Mouse (Mus musculus) layer of hippocampus, postnatal 25 days (tissue): Measurements from ENCODE around the gene Acbd6. TPM values are rescaled to one million over a fixed set of nuclear protein-coding genes. Genes with fewer than 3 reads are reported as not detected.

Experiments used
- DNase-seq, 2 experiments: peaks; one replicate each; pipeline ENCODE4 v3.0.0; 2022; ENCODE audit warnings: mixed read lengths in 2 of 2, low spot score in 1 of 2; ENCODE audit errors: extremely low spot score in 1 of 2
- total RNA-seq, 2 experiments: library from RNA; stranded (reverse); gene quantifications; 2 replicates each; pipeline ENCODE4 v1.2.3; 2021

Gene Acbd6
- total RNA-seq: 10 to 100 TPM; 92.0 to 97.1 TPM

DNA sequence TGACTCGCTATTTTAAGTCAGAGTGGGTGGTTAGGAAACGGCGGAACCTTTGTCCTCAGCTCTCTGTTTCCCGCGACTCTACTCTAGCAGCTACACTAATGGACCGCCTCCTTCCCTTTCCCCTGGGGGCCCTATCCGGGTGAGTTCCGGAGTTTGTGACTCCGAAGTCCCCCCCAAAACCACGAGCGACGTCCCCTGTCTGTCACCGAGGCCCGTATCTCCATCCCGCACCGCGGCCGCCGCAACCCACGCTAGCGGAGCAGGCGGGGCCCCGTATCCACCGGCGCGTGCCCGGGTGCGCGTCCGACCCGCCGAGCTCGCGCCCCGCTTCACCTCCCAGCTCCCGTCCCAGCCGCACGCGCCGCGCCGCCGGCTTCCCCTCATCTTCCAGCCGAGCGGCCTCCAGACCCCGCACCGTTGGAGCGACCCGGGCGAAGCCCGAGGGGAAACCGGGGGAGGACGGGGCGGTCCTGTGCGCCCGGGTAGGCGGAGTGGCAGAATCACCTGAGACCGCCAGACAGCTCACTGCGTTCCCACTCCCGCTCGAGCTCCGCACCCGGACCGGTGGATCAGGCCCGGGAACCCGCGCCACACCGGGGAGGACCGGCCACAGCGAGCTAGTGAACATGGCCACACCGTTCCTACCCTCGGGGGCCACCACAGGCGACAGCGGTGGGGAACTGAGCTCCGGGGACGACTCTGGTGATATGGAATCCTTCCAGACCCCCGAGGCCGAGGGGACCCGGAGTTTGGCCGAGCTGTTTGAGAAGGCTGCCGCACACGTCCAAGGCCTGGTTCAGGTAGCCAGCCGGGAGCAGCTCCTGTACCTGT, at the start of gene Acbd6:
Acbd6 (plus strand) TSS at position 109 of the 831 bp plus-strand sequence.
- peak; percentile 71 to 72 for DNase-seq

DNA sequence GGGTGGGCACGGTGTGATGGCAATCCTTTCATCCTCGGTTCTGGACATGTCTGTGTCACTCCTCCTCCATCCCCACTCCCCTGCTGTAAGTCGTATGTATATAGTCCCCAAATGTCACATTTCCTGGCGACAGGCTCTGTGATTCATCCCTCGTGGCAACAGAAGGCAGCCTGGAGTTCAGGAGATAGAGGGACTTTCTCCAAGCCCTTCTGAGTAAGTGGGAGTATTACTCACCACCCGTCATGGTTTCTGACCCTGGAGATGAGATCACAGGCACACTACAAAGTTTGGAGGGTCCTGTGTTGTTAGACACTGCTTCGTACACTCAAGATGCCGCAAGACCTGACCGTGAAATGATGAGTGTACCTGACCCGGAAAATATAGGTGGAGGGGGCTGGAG, 47.7 kb upstream of the Acbd6 start:
- no peak for DNase-seq

DNA sequence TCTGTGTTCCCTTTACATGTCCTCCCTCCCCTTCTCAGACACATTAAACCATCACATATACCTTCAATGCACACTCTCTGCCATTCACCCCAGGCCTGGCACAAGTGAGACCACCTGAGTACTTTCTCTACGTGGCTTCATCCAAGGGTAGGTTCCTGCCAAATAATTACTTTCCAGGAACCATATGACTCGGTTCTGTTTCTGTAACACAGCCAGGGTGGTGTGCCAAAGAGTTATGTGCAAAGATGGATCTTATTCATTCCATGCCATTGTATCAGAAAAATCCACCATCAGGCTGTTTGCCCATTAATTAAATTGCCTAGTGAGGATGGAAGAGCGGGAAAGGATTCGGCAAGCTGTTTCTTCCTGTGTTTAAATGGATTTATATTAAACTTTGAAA, 42.1 kb upstream of the Acbd6 start:
- no peak for DNase-seq

DNA sequence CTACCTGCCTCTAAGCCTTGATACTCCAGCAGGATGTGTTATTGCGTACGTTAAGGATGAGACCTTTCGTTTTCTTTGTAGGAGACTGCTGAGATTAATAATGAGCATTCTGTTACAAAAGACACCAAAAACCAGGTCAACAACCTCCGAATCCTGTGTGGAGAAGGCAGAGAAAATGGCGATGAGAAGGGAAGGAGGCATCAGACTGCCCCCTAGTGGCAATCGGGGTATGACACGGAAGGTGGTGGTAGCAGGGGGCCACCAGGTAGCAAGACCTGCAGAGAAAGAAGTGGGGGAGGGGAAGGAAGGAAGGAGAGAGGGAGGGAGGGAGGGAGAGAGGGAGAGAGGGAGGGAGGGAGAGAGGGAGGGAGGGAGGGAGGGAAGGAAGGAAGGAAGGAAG, 41.3 kb upstream of the Acbd6 start:
- DNase-seq: peak; percentile 44 to 84

DNA sequence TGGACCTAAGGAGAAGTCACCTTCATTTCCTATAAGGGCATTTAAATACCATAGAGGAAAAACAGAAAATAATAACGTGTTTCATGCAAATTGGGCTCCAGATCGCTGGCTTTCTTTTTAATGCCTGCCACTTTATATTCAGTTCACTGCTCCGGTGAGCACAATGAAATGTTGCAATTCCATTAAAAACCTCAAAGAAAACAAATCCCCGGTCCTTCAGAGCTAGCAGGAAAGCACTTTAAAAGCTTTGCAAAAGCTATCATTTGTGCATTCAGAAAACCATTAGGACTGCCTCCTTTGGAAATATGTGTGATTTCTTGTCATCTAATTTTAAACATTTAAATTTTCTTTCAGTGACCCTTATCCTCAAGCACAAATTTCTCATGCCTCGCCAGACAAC, 40.9 kb upstream of the Acbd6 start:
- DNase-seq: no peak

- no peak for DNase-seq
These were observed 37.6 kb upstream of the Acbd6 start for GRCm38 (mm10) chr1:155520285-155520684.

- no peak for DNase-seq
These were observed 35.4 kb upstream of the Acbd6 start for GRCm38 (mm10) chr1:155522493-155522892.

DNA sequence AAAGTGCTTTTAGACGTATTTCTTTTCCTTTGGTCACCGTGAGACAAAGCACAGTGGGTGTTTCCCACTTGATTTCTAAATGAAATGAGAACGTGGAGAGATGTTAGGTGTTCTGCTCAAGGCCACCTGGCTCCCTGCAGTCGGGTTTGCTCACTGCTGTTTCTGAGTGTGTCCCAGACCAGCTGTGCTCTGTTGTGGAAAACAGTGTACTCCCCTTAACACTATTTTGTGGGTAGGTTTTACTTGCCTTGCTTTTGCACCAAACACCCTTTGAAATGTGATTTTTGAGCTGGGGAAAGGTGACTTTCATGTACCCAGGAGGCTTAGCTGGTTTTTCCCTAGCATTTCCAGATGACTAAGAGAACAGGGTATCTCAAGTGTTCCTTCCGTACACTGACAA, 31.7 kb upstream of the Acbd6 start:
- DNase-seq: no peak

- DNase-seq: no peak
These were observed 30.7 kb upstream of the Acbd6 start for GRCm38 (mm10) chr1:155527027-155527786.

DNA sequence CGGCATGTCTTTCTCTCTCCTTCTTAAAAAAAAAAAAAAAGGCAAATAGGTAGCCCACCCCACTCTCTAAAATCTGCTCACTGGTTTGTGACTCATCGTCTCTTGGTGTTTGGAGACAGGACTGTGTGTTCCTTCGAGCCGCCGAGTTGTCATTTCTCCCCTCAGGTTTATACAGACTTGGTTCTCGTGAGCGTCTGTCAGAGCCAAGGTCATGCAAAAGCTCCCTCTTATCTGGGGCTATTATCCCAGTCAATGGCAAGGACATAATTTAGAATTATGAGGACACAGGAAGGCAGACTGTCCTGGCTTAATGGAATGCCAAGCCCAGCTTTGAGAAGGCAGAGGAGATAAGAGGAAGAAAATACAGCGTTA, 30.1 kb upstream of the Acbd6 start:
- DNase-seq: no peak

DNA sequence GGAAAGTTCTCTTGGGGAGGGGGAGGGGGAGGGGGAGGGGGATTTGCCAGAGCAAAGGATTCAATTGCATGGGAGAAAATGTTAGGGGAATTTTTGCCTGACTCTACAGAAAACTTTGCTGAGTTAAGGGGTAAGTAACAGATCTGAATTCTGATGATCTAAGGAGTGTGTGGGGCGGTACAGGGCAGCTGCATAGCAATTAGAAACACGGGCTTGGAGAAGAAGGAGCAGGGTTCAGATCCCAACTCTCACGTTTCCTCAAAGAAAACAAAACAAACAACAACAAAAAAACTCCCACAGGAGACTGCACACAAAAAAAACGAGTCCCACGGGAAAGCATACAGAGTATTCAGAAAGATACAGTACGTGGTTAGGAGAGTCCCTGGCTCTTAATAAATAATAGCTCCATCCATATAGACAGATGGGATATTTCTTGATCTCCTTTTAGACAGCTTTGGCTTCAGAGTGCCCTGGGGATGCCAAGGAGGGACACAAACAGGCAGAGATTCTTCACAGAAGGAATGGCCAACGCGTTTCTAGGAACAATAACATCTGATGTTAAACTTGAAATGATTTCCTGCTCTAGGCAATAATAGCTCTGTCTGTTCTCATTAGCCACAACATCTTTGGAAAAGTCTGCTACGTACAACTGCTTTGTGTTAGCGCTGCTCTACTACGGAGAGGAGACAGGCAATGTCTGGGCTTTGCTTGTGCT, 29.4 kb upstream of the Acbd6 start:
- no peak for DNase-seq

DNA sequence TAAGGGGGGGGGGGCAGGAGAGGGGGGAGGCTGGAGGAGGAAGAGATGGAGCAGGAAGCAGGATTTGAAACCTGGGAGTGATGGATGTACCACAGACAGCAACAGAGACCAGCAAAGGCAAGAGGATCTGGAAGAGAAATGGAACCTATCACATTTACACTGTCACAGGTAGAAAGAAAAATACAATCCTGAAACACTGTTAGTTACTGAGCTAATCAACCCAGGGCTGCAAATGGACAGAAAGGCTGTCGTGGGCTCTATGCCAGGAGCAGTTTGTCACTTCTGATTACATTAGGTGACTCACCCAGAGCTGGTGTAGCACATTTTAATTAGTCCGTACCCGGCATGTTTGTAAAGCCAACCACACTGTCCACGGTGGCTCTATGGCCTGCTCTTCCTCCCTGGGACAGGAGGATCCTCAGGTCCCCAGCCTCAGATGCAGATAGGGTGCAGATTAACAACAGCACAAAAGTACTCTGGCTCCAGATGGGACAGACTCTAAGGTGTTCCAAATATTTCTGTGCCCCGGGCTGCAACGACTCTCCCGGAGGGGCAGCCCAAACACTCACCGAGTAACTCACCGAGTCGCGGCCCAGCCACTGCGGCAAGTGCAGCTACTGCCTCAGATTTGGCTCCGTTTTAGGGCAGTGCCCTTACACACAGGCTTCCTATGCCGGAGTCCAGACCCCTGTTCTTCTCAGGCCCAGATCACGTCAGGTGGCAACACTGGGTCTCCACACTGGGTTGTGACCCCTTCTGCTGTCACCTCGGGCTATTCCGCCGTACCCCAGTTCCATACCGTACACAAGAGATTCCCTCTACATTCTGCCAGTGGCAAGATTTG, 28.6 kb upstream of the Acbd6 start:
- DNase-seq: no peak

DNA sequence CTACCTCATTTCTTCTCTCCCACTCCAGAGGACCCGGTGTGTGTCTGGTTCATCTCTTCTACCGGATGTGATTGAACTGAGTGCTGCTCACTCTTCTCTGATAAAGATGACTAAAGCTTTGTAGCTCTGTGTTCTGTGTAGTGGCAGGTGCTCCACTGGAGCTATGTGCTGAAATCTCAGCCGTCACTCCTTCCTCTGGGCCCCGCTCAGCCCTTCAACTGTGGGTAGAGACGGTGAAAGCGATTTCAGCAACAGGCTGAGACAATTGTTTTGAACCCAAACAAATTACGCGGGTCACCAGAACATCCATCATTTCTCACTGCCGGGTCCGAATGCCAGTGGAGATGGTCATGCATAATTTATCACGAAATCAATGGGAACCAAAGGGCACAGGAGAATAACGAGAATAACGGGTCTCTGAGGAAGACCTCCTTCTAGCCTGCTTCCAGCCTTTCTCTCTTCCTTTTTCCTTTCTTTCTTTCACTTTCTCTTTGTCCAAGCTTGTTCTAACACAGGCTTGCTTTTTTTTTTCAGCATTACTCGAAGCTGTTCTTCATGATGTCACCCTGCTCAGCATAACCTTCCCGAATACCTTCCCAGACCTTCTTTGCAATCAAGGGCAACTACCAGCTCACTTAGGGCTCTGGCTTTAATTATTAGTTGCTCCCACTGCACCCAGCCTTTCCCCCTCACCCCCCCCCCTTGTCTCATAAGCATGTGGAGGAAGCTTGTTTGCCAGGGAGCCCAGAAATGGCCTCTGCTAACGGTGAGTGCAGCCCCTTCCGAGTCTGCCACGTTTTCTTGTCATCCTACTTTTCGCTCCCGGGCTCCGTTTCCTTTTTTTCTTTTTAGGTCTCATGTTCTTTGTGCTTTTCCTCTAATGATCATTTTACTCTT, 27.1 kb upstream of the Acbd6 start:
- DNase-seq: no peak

- DNase-seq: no peak
These were observed 25.5 kb upstream of the Acbd6 start for GRCm38 (mm10) chr1:155532396-155532795.

DNA sequence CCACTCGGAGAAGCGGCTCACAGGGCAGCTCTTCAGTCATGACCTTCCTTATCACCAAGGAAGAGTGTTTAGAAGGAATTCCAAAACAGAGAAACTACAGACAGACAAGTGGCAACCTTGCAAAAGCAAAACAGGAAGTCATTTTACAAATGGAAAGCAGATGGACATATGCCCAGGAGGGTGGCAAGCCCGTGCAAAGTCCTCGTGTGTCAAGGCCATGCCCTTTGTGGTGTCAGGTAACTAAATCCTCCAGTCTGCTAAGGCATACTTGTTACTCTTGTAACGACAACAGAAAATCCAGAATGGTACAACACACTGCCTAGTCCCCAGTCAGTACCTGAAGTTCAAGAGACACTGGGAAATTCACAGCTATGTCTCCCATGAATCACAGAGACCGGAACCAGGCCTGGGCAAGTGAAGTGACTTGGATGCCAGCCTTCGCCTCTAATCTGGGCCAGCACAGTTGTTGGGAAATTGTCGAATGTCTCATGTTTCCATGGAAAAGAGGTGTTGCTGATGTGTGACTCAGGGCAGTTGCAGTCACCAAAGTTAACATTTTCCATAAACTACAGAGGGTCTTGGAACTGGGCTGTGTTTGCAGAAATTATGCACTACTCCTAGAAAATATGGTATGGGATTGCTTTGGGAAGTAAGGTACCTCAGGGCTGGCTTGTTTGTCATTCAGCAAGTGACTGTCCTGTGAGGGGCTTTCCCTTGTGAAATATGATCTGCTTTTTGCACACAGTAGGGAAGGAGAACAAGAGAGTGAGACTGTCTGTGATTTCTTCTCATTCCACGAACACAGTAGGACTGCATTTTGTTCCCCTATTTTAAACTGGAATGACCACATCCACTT, 24.9 kb upstream of the Acbd6 start:
- no peak for DNase-seq

DNA sequence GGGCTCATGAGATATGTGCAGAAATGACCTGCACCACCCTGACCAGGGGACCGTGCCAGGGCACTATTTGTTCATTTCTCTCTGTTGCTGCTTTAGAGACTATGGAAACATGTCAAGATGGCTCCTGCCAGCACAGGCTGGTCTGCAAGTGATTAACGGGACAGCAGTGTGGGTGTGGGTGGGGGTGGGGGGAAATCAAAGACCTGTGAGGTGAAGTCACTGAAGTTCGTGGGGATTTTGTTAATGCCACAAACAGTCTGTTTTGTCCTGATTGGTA, 24.3 kb upstream of the Acbd6 start:
- DNase-seq: no peak

DNA sequence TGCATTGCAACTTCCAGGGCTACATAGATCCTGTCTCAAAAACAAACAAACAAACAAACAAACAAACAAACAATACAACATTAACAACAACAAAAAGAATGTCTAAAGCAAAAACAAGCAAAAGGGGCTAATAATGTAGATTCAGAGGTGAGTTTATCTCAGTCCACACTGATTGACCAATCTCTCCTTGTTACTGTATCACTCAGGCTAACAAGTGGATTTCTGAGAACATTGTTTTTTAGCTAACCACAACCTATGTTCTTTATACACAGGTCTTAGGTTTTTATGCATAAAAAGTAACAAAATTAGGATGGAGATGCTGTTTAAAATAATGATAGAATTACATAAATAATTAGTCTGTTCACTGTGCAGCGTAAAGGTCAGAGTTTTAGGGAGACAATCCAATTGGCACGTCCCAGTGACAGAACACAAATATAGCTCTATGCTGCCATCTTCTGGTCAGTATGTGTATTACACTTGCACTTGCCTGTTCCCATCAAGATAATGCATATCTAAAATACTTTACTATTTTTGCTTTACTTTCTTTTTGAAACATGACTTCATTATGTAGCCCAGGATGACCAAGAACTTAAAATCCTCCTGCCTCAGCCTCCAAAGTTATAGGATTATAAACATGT, 20.8 kb upstream of the Acbd6 start:
- DNase-seq: peak in 1 of 2 experiments; percentile 56

- no peak for DNase-seq
These were observed 19.9 kb upstream of the Acbd6 start for GRCm38 (mm10) chr1:155538006-155538405.
